Mouse (Mus musculus) liver, postnatal 0 days (tissue): ENCODE results near the gene Hmbs.
"Not testable (repeated sequence)": the region's sequence is repeated elsewhere in the genome, so short reads cannot be mapped to it uniquely, and the experiment has no call there.

Source experiments
- CTCF ChIP-seq: sonication (generic); IDR thresholded peaks from 2 replicates; pipeline ENCODE4 v1.5.1; 2016; ENCODE audit warnings: antibody characterized with exemption, low read depth
- EP300 ChIP-seq: IDR thresholded peaks from 2 replicates; pipeline ENCODE4 v1.6.1; 2016; ENCODE audit warnings: antibody characterized with exemption, low read depth, mild to moderate bottlenecking

DNA sequence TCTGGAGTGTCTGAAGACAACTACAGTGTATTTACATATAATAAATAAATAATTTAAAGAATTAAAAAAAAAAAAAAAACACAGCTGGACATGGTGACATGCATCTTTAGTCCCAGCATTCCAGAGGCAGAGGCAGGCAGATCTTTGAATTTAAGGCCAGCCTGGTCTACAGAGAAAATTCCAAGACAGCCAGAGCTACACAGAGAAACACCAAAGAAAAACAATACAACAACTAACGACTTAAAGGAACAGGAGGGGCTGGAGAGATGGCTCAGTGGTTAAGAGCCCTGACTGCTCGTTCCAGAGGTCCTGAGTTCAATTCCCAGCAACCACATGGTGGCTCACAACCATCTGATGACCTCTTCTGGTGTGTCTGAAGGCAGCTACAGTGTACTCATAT, 33.3 kb upstream of the Hmbs start:
- TF ChIP-seq CTCF, EP300: not testable (repeated sequence)
